Comparison of ENCODE assay signal across 12 mouse cellular contexts in the genomic region with DNA sequence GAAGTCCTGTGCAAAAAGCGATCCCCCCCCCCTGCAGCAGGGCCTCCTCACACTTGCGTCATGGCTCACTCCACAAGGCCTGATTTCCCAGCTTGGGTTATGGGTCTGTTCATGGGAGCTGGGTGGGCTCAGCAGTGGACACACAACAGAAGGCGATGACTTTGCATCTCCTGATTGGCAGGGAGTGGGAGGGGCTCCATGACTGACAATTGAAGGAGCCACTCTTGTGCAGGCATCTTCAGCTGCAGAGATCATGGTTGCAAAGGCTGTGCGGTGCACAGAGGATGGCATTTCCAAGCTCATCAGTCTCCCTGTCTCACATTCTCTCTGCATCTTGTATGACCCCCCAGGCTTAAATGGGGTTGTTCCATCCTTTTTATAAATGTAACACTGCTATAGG.
DNase-seq lines count a peak whose midpoint lies in the region; ATAC-seq lines count a peak whose summit lies in the region.
"Had no signal": no experiment of that assay in that cellular context is flagged by ENCODE, and none has a peak within 500 bp of the region (broad histone marks: within the 10 kb centered on the region; RNA-seq: fewer than 3 reads in every experiment).

No protein-coding gene starts in this region.

- H3K4me1 ChIP-seq in brown adipose tissue, adult 24 weeks (ENCODE audit: control insufficient read depth, insufficient read depth, insufficient read length, low read length): peaks cover 20% of the 10 kb centered on the region
- H3K4me1 ChIP-seq in kidney, embryonic 15.5 days: no peaks in the 10 kb centered on the region
- peaks cover 3% of the 10 kb centered on the region for H3K4me1 ChIP-seq in liver, embryonic 15.5 days (replicated peaks)
- H3K4me1 ChIP-seq: forebrain, embryonic 10.5 days; megakaryocyte, embryonic 14.5 days had no signal

- 76% methylated on average over 4 of the region's 4 CpGs for WGBS in kidney, embryonic 15.5 days
- WGBS in liver, embryonic 15.5 days (ENCODE audit: insufficient replicate concordance): 61% methylated on average over 4 of the region's 4 CpGs

- no peak overlapping the region for H3K4me2 ChIP-seq in kidney, embryonic 15.5 days
- no peak overlapping the region for H3K4me2 ChIP-seq in liver, embryonic 15.5 days

- no peaks in the 10 kb centered on the region for H3K27me3 ChIP-seq in kidney, embryonic 15.5 days
- H3K27me3 ChIP-seq in liver, embryonic 15.5 days: no peaks in the 10 kb centered on the region
- H3K27me3 ChIP-seq: megakaryocyte, embryonic 14.5 days; Patski had no signal

- H3K36me3 ChIP-seq in kidney, embryonic 15.5 days: no peaks in the 10 kb centered on the region
- H3K36me3 ChIP-seq in liver, embryonic 15.5 days (replicated peaks): no peaks in the 10 kb centered on the region
- H3K36me3 ChIP-seq: forebrain, embryonic 10.5 days had no signal

- ATAC-seq in kidney, embryonic 15.5 days (replicated peaks; ENCODE audit: low FRiP score): peak; percentile 66; the same call in 1 of the 2 replicates
- ATAC-seq in liver, embryonic 15.5 days (ENCODE audit: insufficient read depth): peak; percentile 72
- ATAC-seq: Patski had no signal

- no peak overlapping the region for H3K9ac ChIP-seq in kidney, embryonic 15.5 days
- no peak overlapping the region for H3K9ac ChIP-seq in liver, embryonic 15.5 days

- no peaks in the 10 kb centered on the region for H3K9me3 ChIP-seq in kidney, embryonic 15.5 days (replicated peaks)
- no peaks in the 10 kb centered on the region for H3K9me3 ChIP-seq in liver, embryonic 15.5 days (replicated peaks)
- H3K9me3 ChIP-seq: forebrain, embryonic 10.5 days had no signal

- no peak overlapping the region for H3K4me3 ChIP-seq in brown adipose tissue, adult 24 weeks (ENCODE audit: insufficient read depth, low read depth, low read length)
- H3K4me3 ChIP-seq in kidney, embryonic 15.5 days (replicated peaks): no peak overlapping the region
- H3K4me3 ChIP-seq in liver, embryonic 15.5 days (replicated peaks): no peak overlapping the region
- H3K4me3 ChIP-seq: forebrain, embryonic 10.5 days; megakaryocyte, embryonic 14.5 days had no signal

- DNase-seq in heart, adult 11 months: peak; percentile 74
- DNase-seq in heart, adult 18-20 months: no peak
- no peak for DNase-seq in B cell, adult 2 months
- no peak for DNase-seq in layer of hippocampus, adult 8-10 months (ENCODE audit: low spot score in 2 of 2)
- no peak for DNase-seq in MN1 (ENCODE audit: low spot score)
- DNase-seq: layer of hippocampus, adult 9-11 months had no signal

- peak overlapping the region; percentile 96 for H3K27ac ChIP-seq in brown adipose tissue, adult 24 weeks (replicated peaks; ENCODE audit: low read depth, low read length)
- peak overlapping the region; percentile 41; the same call in 1 of the 2 replicates for H3K27ac ChIP-seq in kidney, embryonic 15.5 days
- peak overlapping the region; percentile 62 for H3K27ac ChIP-seq in liver, embryonic 15.5 days (replicated peaks)
- H3K27ac ChIP-seq: forebrain, embryonic 10.5 days had no signal

Comparison
In these comparisons a context has a peak if more than half of its experiments do, and no peak if none do; other contexts are left out.
1. H3K27ac ChIP-seq: peak in every context shown above with its lines; median percentile 96 in brown adipose tissue, adult 24 weeks; 62 in liver, embryonic 15.5 days; 41 in kidney, embryonic 15.5 days.